Mouse (Mus musculus) lung, adult 2 months (tissue): ENCODE data around the gene Znhit3.

ENCODE experiments used
- CTCF ChIP-seq: fragments of 200-500 bp; IDR thresholded peaks from 2 replicates; pipeline ENCODE4 v1.5.1; 2011; ENCODE audit warnings: mild to moderate bottlenecking, low read length, control low read depth; ENCODE audit not compliant: insufficient read depth
- POLR2A ChIP-seq: fragments of 200-500 bp; IDR thresholded peaks from 2 replicates; pipeline ENCODE4 v1.6.1; 2011; ENCODE audit warnings: low read depth, mild to moderate bottlenecking, control low read depth, low read length, borderline replicate concordance; ENCODE audit errors: extremely low read depth

DNA sequence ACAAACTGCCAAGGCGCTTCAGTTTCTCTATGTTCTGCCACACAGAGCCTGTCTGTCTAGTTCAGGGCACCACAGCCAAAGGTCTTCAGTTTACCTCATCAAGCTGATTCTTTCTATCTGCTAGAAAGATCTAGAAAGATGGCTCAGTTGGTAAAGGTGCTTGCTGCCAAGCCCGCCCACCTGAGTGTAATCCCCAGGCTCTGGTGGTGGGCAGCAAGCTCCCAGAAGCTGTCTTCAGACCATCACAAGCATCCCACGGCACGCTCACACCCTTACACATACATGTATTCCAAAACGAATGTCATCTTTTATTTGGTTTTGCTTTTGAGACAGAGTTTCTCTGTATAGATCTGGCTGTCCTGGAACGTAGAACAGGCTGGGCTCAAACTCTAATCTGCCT is 7.7 kb downstream of the Znhit3 start:
- no peak for TF ChIP-seq CTCF
- TF ChIP-seq POLR2A = no peak
